Mouse (Mus musculus): ENCODE measurements around the gene Mettl24. TPM values are rescaled to one million over a fixed set of nuclear protein-coding genes. Genes with fewer than 3 reads are reported as not detected.
A peak's percentile ranks its signal among the peaks of the same experiment; 100 is the strongest.

Gene Mettl24
- polyA plus RNA-seq, 1 experiment: not detected

DNA sequence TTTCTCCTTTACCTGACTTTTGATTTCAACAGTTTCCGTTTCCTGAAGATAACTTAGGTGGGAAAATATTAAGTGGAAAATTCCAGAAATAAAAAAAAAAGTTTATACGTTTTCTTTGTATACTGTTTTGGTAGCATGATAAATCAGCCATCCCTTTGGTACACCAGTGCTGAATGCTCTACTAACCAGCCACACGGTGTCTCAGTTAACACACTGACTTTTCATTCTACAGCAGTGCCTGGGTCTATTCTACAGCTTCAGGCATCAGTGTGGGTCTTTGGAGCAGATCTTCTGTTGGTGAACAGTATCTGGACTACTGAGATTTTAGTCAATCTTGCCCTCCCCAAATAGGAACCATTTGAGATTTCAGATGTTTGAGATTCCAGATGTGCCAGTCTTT lies 4.6 kb upstream of the Mettl24 start:
- peaks cover 26% of the 10 kb centered on the region for H3K27me3 ChIP-seq (replicated peaks)
- TF ChIP-seq FLI1 (IDR thresholded peaks at IDR 0.05; ENCODE audit: low read length) (no peak), GATA1 (IDR thresholded peaks at IDR 0.05; ENCODE audit: borderline replicate concordance, low read length) (no peak)

GRCm38 (mm10) chr10:40682470-40682869 lies 612 bp upstream of the Mettl24 start:
- H3K4me1 ChIP-seq: peaks cover 10% of the 10 kb centered on the region
- H3K27me3 ChIP-seq (replicated peaks): peaks cover 36% of the 10 kb centered on the region
- peaks cover 5% of the 10 kb centered on the region; the same call in 1 of the 2 replicates for H3K9me3 ChIP-seq
- TF ChIP-seq GATA1 (IDR thresholded peaks at IDR 0.05; ENCODE audit: borderline replicate concordance, low read length): no peak
- TF ChIP-seq FLI1 (IDR thresholded peaks at IDR 0.05; ENCODE audit: low read length): no peak
- no peak overlapping the region for H3K4me3 ChIP-seq (replicated peaks)
- no peaks in the 10 kb centered on the region for H3K36me3 ChIP-seq (replicated peaks; ENCODE audit: low read length)

More for the DNA sequence above, 4.6 kb upstream of the Mettl24 start:
- Histone ChIP-seq H3K36me3 (replicated peaks; ENCODE audit: low read length) (no peaks in the 10 kb centered on the region), H3K4me3 (replicated peaks) (no peak overlapping the region), H3K4me1 (peaks cover 6% of the 10 kb centered on the region), H3K9me3 (peaks cover 1% of the 10 kb centered on the region; the same call in 1 of the 2 replicates)

DNA sequence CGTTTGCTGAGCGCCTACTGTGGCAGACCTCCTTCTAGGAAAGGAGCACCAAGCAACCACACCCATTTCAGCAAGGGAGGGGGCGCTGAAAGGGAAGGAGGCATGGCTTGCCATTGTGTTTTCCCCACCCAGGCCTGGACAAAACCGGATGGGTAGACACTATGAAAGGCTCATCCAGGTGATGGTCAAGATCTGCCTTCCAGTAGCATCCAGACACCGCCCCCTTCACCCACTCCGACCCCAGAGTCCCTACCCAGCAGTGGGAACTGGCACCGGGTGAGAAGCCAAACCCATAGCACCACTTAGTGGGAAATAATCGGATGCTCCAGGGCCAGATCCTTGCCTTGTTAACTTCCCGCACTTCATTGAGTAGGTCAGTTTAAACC lies 779 bp downstream of the Mettl24 start:
- peaks cover 36% of the 10 kb centered on the region for H3K27me3 ChIP-seq (replicated peaks)
- H3K36me3 ChIP-seq (replicated peaks; ENCODE audit: low read length): no peaks in the 10 kb centered on the region
- no peak for TF ChIP-seq GATA1 (IDR thresholded peaks at IDR 0.05; ENCODE audit: borderline replicate concordance, low read length)
- TF ChIP-seq FLI1 (IDR thresholded peaks at IDR 0.05; ENCODE audit: low read length): no peak
- peaks cover 10% of the 10 kb centered on the region for H3K4me1 ChIP-seq
- H3K4me3 ChIP-seq (replicated peaks): peak overlapping the region; percentile 30
- H3K9me3 ChIP-seq: peaks cover 5% of the 10 kb centered on the region; the same call in 1 of the 2 replicates

DNA sequence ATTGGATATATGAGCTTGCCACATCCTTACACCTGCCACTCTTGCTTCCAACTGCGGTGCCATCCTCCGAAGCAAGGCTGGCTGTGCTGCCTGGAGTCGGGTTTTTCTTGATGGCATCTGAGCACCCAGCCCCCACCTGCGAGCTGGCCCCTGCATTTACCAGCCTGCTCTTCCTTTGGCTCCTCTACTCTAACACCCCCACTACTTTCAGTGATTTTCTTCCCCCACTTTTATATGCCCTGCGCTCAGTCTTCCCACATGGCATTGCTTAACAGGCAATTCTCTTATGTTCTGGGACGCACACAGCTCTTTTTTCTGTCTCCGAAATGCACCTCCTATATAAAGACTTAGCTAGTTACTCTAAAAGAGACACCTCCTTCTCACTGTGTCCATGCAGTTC lies 1.2 kb downstream of the Mettl24 start:
- H3K9me3 ChIP-seq: peaks cover 5% of the 10 kb centered on the region; the same call in 1 of the 2 replicates
- H3K36me3 ChIP-seq (replicated peaks; ENCODE audit: low read length): no peaks in the 10 kb centered on the region
- H3K27me3 ChIP-seq (replicated peaks): peaks cover 36% of the 10 kb centered on the region
- no peak overlapping the region for H3K4me3 ChIP-seq (replicated peaks)
- peaks cover 10% of the 10 kb centered on the region for H3K4me1 ChIP-seq
- TF ChIP-seq GATA1 (IDR thresholded peaks at IDR 0.05; ENCODE audit: borderline replicate concordance, low read length): no peak
- TF ChIP-seq FLI1 (IDR thresholded peaks at IDR 0.05; ENCODE audit: low read length): no peak

GRCm38 (mm10) chr10:40685641-40686040 lies 2.6 kb downstream of the Mettl24 start:
- Histone ChIP-seq H3K27me3 (replicated peaks) (peaks cover 36% of the 10 kb centered on the region), H3K4me1 (peaks cover 10% of the 10 kb centered on the region), H3K36me3 (replicated peaks; ENCODE audit: low read length) (no peaks in the 10 kb centered on the region), H3K4me3 (replicated peaks) (no peak overlapping the region), H3K9me3 (peaks cover 9% of the 10 kb centered on the region)
- TF ChIP-seq GATA1 (IDR thresholded peaks at IDR 0.05; ENCODE audit: borderline replicate concordance, low read length) (no peak), FLI1 (IDR thresholded peaks at IDR 0.05; ENCODE audit: low read length) (no peak)

DNA sequence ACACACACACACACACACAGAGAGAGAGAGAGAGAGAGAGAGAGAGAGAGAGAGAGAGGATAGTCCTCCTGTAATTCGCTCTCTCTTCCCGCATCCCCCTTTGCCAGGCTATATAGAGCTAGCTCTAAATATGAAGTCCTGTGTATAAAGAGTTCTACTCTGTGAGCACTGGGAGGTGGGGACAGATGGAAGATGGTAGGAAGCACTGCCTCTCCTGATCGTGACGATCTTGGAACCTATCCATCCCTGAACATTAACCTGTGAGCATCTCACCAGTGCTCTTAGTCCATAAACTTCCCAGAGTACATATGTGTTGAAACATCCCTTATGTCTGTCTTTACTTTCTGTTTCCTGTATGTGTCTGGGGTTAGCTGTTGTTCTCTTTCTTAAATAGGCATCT lies 3.9 kb downstream of the Mettl24 start:
- Histone ChIP-seq H3K9me3 (peaks cover 9% of the 10 kb centered on the region), H3K4me3 (replicated peaks) (no peak overlapping the region), H3K4me1 (peaks cover 10% of the 10 kb centered on the region), H3K36me3 (replicated peaks; ENCODE audit: low read length) (no peaks in the 10 kb centered on the region), H3K27me3 (replicated peaks) (peaks cover 27% of the 10 kb centered on the region)
- TF ChIP-seq GATA1 (IDR thresholded peaks at IDR 0.05; ENCODE audit: borderline replicate concordance, low read length) (no peak), FLI1 (IDR thresholded peaks at IDR 0.05; ENCODE audit: low read length) (no peak)

DNA sequence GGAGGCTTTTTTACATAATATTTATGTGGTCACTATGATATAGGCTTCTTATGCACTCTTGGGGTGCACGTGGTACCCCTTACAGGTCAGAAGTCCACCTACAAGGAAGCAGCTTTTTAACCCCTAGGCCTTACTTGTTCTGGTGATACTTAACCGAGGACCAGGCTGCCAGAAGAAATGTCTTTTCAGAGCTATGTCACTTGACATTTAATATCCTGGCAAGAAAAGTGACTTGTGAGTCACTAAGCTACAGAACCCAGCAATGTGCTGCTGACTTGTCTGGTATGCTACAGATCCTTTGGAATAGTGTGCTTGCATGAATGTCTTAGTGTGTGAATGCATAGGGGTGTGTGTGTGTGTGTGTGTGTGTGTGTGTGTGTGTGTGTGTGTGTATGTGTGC lies 4.3 kb downstream of the Mettl24 start:
- peaks cover 24% of the 10 kb centered on the region for H3K27me3 ChIP-seq (replicated peaks)
- H3K4me1 ChIP-seq: peaks cover 10% of the 10 kb centered on the region
- TF ChIP-seq GATA1 (IDR thresholded peaks at IDR 0.05; ENCODE audit: borderline replicate concordance, low read length) (no peak), FLI1 (IDR thresholded peaks at IDR 0.05; ENCODE audit: low read length) (no peak)
- H3K4me3 ChIP-seq (replicated peaks): no peak overlapping the region
- H3K9me3 ChIP-seq: peaks cover 9% of the 10 kb centered on the region
- H3K36me3 ChIP-seq (replicated peaks; ENCODE audit: low read length): no peaks in the 10 kb centered on the region

DNA sequence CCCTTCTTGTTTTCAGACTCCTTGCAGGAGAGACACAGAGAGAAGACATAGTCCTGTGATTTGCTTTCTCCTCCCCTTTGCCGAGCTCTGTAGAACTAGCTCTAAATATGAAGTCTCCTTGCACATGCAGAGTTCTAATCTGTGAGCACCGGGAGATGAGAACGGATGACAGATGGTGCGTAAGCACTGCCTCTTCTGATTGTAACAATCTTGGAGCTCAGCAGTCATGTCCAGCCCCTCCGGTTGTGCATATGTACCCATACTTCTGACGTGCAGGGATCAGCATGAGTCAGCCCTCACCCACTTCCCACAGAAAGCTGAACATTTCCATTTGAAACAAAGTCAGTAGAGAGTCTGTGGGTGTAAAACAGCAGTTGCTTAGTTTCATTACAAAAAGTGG lies 5.2 kb downstream of the Mettl24 start:
- TF ChIP-seq FLI1 (IDR thresholded peaks at IDR 0.05; ENCODE audit: low read length) (no peak), GATA1 (IDR thresholded peaks at IDR 0.05; ENCODE audit: borderline replicate concordance, low read length) (no peak)
- no peaks in the 10 kb centered on the region for H3K36me3 ChIP-seq (replicated peaks; ENCODE audit: low read length)
- peaks cover 6% of the 10 kb centered on the region for H3K4me1 ChIP-seq
- H3K4me3 ChIP-seq (replicated peaks): no peak overlapping the region
- H3K9me3 ChIP-seq: peaks cover 9% of the 10 kb centered on the region
- H3K27me3 ChIP-seq (replicated peaks): peaks cover 16% of the 10 kb centered on the region

DNA sequence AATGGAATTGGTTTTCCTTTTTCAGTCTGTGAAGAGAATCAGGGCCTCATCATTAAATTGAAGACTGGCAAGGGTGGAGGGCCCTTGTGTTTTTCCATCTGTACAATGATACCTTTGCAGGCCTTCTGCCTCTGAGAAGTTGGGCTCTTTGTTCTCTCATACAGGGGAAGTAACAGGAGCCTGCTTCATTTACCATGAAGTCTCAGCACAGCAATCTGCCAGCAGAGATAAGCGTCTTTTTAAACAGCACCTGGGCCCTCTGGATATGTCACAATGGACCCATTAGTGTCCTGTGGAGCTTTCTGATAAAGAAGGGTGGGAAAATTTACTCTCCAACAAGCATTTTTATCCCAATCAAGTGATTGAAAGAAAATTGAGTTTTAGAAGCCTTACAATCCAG lies 5.8 kb downstream of the Mettl24 start:
- Histone ChIP-seq H3K4me3 (replicated peaks) (no peak overlapping the region), H3K36me3 (replicated peaks; ENCODE audit: low read length) (no peaks in the 10 kb centered on the region), H3K9me3 (peaks cover 4% of the 10 kb centered on the region; the same call in 1 of the 2 replicates), H3K4me1 (no peaks in the 10 kb centered on the region), H3K27me3 (replicated peaks) (peaks cover 10% of the 10 kb centered on the region)
- TF ChIP-seq GATA1 (IDR thresholded peaks at IDR 0.05; ENCODE audit: borderline replicate concordance, low read length): no peak
- no peak for TF ChIP-seq FLI1 (IDR thresholded peaks at IDR 0.05; ENCODE audit: low read length)

- Histone ChIP-seq H3K4me3 (replicated peaks) (no peak overlapping the region), H3K9me3 (no peaks in the 10 kb centered on the region), H3K36me3 (replicated peaks; ENCODE audit: low read length) (no peaks in the 10 kb centered on the region), H3K4me1 (peaks cover 4% of the 10 kb centered on the region; the same call in 1 of the 2 replicates), H3K27me3 (replicated peaks) (no peaks in the 10 kb centered on the region)
- no peak for TF ChIP-seq FLI1 (IDR thresholded peaks at IDR 0.05; ENCODE audit: low read length)
Measured at GRCm38 (mm10) chr10:40698652-40699051, 15.6 kb downstream of the Mettl24 start.

DNA sequence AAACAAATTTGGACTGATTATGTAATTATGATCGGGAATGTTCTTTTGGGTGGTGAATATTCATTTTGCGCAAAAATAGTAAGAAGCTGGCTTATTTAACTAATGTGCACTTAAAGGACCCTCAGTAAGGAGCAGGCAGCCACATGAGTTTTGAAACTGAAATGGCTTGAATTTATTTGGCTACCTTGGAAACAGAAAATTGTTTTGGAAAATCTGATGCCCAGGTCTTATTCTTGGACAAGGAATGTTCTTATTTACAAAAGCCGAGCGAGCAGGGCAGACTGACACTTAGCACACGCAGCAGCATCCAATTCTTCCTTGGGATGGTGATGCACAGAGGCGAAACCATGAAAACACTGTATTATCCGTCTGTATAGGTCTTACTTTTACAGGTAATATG lies 28.0 kb downstream of the Mettl24 start:
- peaks cover 5% of the 10 kb centered on the region for H3K27me3 ChIP-seq (replicated peaks)
- H3K9me3 ChIP-seq: no peaks in the 10 kb centered on the region
- peaks cover 5% of the 10 kb centered on the region for H3K4me1 ChIP-seq
- TF ChIP-seq GATA1 (IDR thresholded peaks at IDR 0.05; ENCODE audit: borderline replicate concordance, low read length) (no peak), FLI1 (IDR thresholded peaks at IDR 0.05; ENCODE audit: low read length) (no peak)
- no peaks in the 10 kb centered on the region for H3K36me3 ChIP-seq (replicated peaks; ENCODE audit: low read length)
- H3K4me3 ChIP-seq (replicated peaks): no peak overlapping the region
